Mouse (Mus musculus) B cell, adult 62 days (primary cell): ENCODE measurements around the gene Hpca. TPM values are rescaled to one million over a fixed set of nuclear protein-coding genes. Genes with fewer than 3 reads are reported as not detected.

ENCODE experiments used
- total RNA-seq: library from RNA; stranded (reverse); gene quantifications from 4 replicates; pipeline ENCODE4 v1.2.4, GENCODE M21; 2023

Hpca gene
- not detected in 4 replicates for total RNA-seq

DNA sequence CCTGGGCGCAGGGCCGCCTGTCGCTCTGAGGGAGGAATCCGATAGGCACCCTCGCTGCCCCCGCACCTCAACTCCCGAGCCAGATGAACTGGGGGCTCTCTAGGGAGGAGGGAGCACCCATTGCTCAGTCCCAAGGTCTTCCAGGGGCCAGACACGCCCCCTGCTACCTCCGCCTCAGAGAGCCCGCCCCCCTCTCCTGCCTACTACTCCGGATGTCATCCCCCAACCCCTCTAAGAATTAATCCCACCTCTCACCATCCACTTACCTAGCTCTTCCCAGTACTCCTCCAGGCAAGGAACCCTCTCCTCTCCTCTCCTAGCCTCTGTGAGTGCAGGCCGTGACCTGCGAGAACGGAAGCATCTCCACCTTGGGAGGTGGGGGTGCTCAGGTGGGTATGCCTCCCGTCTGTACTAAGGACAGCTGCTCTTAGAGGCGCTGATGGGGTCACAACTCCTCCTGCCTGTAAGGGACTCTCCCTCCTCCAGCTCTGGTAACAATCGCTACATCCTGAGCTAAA, at the start of gene Hpca:
Gene Hpca, minus strand, starts transcription at position 468 of the 518 bp plus-strand sequence.

DNA sequence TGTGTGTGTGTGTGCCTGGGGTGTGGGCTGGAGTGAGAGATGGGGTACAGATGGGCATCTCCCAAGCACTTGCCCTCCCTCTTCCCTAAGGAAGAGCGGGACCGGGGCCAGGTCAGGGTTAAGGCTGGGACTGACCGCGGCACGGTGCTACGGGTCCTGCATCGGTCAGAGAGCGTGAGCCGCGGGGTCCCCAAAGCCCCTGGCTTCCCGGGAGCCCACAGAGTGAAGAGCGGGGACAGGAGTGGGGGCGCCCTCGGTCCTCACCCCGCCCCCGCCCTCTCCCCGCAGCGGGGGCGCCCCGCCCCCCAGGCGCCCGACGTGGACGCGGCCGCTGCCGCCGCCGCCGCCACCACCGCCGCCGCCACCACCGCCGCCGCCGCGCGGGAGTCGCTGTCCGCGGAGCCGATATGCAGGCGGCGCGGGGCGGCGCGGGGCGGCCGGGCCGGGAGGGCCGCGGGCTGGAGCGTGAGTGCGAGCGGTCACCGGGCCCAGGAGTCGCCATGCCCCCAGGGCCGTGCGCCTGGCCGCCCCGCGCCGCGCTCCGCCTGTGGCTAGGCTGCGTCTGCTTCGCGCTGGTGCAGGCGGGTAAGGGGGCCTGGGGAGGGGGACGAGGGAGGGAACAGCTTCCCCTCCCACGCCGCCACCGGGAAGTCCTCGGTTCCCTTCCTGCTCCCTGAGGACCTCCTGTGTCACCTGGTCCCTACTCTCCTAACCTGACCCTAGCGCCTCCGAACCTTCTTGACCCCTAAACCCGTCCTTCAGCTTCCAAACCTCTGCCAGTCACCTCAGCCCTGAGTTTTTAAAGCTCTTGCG, 14.9 kb upstream of the Hpca start, which contains the start of gene Fndc5:
Gene Fndc5, plus strand, starts transcription at position 421 of the 813 bp plus-strand sequence.

DNA sequence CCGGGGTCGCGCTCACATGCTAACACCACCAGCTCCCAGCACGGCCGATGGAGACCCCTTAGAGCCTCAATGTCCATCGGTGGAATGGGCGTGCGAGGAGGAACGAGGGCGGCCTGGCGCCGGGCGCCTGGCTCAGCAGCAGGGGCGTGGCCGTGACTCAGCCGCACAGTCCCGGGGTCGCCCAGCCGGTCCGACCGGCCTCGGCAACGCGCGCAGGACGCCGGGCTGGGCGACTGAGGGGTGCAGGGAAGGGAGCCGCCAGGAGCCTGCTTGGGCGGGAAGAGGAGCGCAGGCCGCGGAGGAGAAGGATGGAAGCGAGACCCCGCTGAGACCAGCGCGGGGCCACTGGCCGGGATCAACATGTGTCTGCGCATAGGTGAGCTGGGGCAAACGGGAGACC, 16.5 kb downstream of the Hpca start, which contains the start of gene Tmem54:
Gene Tmem54, plus strand, starts transcription at position 193 of the 400 bp plus-strand sequence.

Other genes with a start within 250 kb of the Hpca start
- gene Trim62, start 238.5 kb downstream of the Hpca start, total RNA-seq, result 2.3 to 3.5 TPM (median 2.6 TPM) in 4 replicates
- 0.91 to 1.5 TPM in 2 of 4 replicates, not detected in the others for gene Azin2, start 159.6 kb downstream of the Hpca start, total RNA-seq
- gene Ak2, start 130.1 kb downstream of the Hpca start, total RNA-seq, result 66.2 to 72.5 TPM (median 69.5 TPM) in 4 replicates
- 175 to 191 TPM (median 180 TPM) in 4 replicates for gene Rnf19b, start 63.8 kb downstream of the Hpca start, total RNA-seq
- not detected in 4 replicates for gene Tmem54, start 16.5 kb downstream of the Hpca start, total RNA-seq
- gene Fndc5, start 15.0 kb upstream of the Hpca start, total RNA-seq, result 0.43 TPM in 1 of 4 replicates, not detected in the others
- 40.3 to 46.4 TPM (median 44.2 TPM) in 4 replicates for gene S100pbp, start 67.7 kb upstream of the Hpca start, total RNA-seq
- 39.2 to 53.9 TPM (median 51.7 TPM) in 4 replicates for gene Yars, start 67.7 kb upstream of the Hpca start, total RNA-seq
- gene C77080, start 139.4 kb upstream of the Hpca start, total RNA-seq, result 0.12 to 0.26 TPM (median 0.12 TPM) in 3 of 4 replicates, not detected in the other
- gene Sync, start 165.6 kb upstream of the Hpca start, total RNA-seq, result not detected in 4 replicates
- gene Rbbp4, start 213.3 kb upstream of the Hpca start, total RNA-seq, result 144 to 162 TPM (median 150 TPM) in 4 replicates
- gene Zbtb8os, start 213.7 kb upstream of the Hpca start, total RNA-seq, result 31.2 to 38.2 TPM (median 36.8 TPM) in 4 replicates